ENCODE assay signal across 30 mouse cellular contexts in the genomic region with DNA sequence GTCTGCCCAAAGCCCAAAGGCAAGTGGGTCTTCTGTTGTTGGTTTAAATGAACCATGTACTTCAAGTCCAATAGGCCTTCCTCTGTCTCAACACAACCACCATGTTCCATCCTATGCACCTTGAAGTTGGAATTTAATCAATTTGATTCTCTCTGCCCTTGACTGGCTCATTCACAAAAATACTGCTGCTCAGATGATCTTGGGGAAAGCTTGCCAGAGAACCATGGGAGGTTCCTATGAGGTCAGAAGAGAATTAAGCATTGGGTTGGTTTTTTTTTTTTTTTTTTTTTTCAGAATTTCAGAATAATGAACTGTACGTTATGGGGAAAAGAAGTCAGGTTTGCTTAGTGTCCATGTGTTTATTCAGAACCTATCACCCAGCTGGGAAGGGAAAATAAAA.
"Had no signal": no experiment of that assay in that cellular context is flagged by ENCODE, and none has a peak within 500 bp of the region (broad histone marks: within the 10 kb centered on the region; RNA-seq: fewer than 3 reads in every experiment).

No protein-coding gene starts in this region.

- H3K4me1 ChIP-seq: heart, embryonic 12.5 days; heart, embryonic 13.5 days; hindbrain, embryonic 12.5 days; hindbrain, embryonic 13.5 days; hindbrain, embryonic 15.5 days; intestine, embryonic 15.5 days had no signal

- DNase-seq: heart, postnatal 10 days; heart, postnatal 14 days; heart, postnatal 36 days; heart, postnatal 4 days; kidney, adult 11 months; kidney, adult 18-20 months; kidney, adult 2 months; kidney, adult 8-10 months; kidney, adult 9 months; kidney, postnatal 10 days; kidney, postnatal 14 days; kidney, postnatal 25 days; kidney, postnatal 36 days; kidney, postnatal 4 days; layer of hippocampus, adult 9-11 months; layer of hippocampus, postnatal 36 days had no signal

- H3K4me3 ChIP-seq: heart, embryonic 12.5 days; heart, embryonic 13.5 days; heart, embryonic 15.5 days; hindbrain, embryonic 10.5 days; hindbrain, embryonic 12.5 days; hindbrain, embryonic 13.5 days; hindbrain, embryonic 15.5 days; intestine, embryonic 15.5 days; kidney, embryonic 15.5 days; layer of hippocampus, adult 2 months; left cerebral cortex, adult 2 months had no signal

- H3K27ac ChIP-seq: heart, embryonic 13.5 days; heart, embryonic 15.5 days; hindbrain, embryonic 10.5 days; hindbrain, embryonic 12.5 days; hindbrain, embryonic 13.5 days; hindbrain, embryonic 14.5 days; hindbrain, embryonic 15.5 days; hindbrain, postnatal 0 days; intestine, embryonic 15.5 days; kidney, embryonic 15.5 days; kidney, postnatal 0 days; layer of hippocampus, adult 2 months; left cerebral cortex, adult 2 months had no signal

- H3K27me3 ChIP-seq: heart, embryonic 12.5 days; heart, embryonic 15.5 days; hindbrain, embryonic 12.5 days; hindbrain, embryonic 13.5 days; hindbrain, embryonic 15.5 days; intestine, embryonic 15.5 days; kidney, embryonic 15.5 days had no signal
